Mouse (Mus musculus) hindbrain, embryonic 12.5 days (tissue): Measurements from ENCODE around the gene Sapcd2. TPM values are rescaled to one million over a fixed set of nuclear protein-coding genes. Genes with fewer than 3 reads are reported as not detected.

ENCODE experiments used
- ATAC-seq: fragments of 200-750 bp; cut with Nextera tagmentation; 2 replicates; pipeline ENCODE4 v1.8.0; 2017; ENCODE audit warnings: moderate TSS enrichment; ENCODE audit not compliant: low FRiP score
- H3K27ac ChIP-seq: fragments of 300-500 bp; sonication (generic); 2 replicates; pipeline ENCODE4 v1.5.1; 2016; ENCODE audit warnings: mild to moderate bottlenecking
- H3K27me3 ChIP-seq: fragments of 300-500 bp; sonication (generic); 2 replicates; pipeline ENCODE4 v1.6.1; 2016; ENCODE audit warnings: mild to moderate bottlenecking
- H3K36me3 ChIP-seq: fragments of 300-500 bp; sonication (generic); 2 replicates; pipeline ENCODE4 v1.6.1; 2016; ENCODE audit warnings: mild to moderate bottlenecking
- H3K4me1 ChIP-seq: fragments of 300-500 bp; sonication (generic); 2 replicates; pipeline ENCODE4 v1.6.1; 2016
- H3K4me2 ChIP-seq: fragments of 300-500 bp; sonication (generic); replicated peaks from 2 replicates; pipeline ENCODE4 v1.6.1; 2016; ENCODE audit warnings: mild to moderate bottlenecking
- H3K4me3 ChIP-seq: fragments of 300-500 bp; sonication (generic); 2 replicates; pipeline ENCODE4 v1.5.1; 2016; ENCODE audit warnings: mild to moderate bottlenecking
- H3K9ac ChIP-seq: fragments of 300-500 bp; sonication (generic); 2 replicates; pipeline ENCODE4 v1.6.1; 2016; ENCODE audit warnings: mild to moderate bottlenecking, moderate library complexity
- H3K9me3 ChIP-seq: fragments of 300-500 bp; sonication (generic); replicated peaks from 2 replicates; pipeline ENCODE4 v1.6.1; 2016; ENCODE audit warnings: mild to moderate bottlenecking
- WGBS: fragments of 180-500 bp; shearing (Covaris S2); methylation state at CpG from one replicate; pipeline ENCODE4 v1.1.7; 2016; 5-methylcytosine and 5-hydroxymethylcytosine counted together
- polyA plus RNA-seq: library from polyadenylated mRNA; unstranded; fragments of >200 nt; fragmentation: Nextera tagmentation; extraction: Ambion mirVana; gene quantifications from 2 replicates; pipeline ENCODE4 v1.2.1, GENCODE M21; 2016

Sapcd2 gene
- polyA plus RNA-seq, 1 experiment from 2014 or later = 41.4 TPM

DNA sequence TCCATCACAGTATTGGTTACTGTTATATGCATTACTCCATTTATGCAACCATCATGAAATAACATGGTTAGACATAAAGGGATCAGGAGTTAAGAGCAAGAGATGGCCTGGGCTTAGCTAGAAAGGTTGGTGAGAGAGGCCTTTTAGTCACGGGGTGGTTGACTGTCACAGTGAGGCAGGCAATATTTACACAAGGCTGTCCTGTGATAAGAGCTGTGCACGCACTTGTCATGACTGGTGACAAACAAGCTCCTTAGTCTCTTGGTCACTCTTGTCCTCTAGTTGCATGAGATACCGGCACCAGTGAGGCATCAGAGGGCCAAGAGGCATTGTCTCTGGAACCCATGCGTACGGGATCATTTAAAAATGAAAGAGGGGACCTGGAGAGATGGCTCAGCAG lies 12.4 kb downstream of the Sapcd2 start:
- H3K9me3 ChIP-seq = no peaks in the 10 kb centered on the region
- 80% methylated on average over 5 of the region's 5 CpGs for WGBS

DNA sequence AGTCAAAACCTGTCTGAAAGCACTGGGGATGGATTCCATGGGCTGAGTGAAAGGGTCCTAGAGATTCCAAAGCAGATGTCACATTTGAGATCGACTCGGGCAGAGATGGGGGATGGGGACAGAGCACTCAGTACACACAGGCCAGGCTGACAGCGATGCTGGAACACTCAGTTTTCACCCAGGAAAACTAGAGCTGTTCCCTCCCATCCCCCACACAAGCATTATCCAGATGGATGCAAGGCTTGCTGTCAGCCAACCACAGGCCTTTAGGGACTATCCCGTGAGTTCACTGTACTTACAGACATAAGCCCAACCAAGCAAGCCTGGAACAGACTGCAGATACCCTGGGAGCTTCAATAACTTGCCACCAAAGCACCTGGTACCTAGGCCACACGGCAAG lies 19.1 kb downstream of the Sapcd2 start:
- peaks cover 14% of the 10 kb centered on the region for H3K4me1 ChIP-seq
- H3K36me3 ChIP-seq = no peaks in the 10 kb centered on the region
- WGBS = 82% methylated on average over 5 of the region's 5 CpGs
- no peak overlapping the region for H3K4me2 ChIP-seq
- peaks cover 27% of the 10 kb centered on the region for H3K27me3 ChIP-seq
- H3K4me3 ChIP-seq = no peak overlapping the region
- ATAC-seq = no peak
- H3K27ac ChIP-seq = no peak overlapping the region
- H3K9ac ChIP-seq = no peak overlapping the region
- H3K9me3 ChIP-seq = no peaks in the 10 kb centered on the region

More for the DNA sequence above, 12.4 kb downstream of the Sapcd2 start:
- Histone ChIP-seq H3K27me3 (peaks cover 7% of the 10 kb centered on the region), H3K4me2 (no peak overlapping the region), H3K9ac (no peak overlapping the region), H3K36me3 (no peaks in the 10 kb centered on the region), H3K27ac (no peak overlapping the region), H3K4me3 (no peak overlapping the region), H3K4me1 (no peaks in the 10 kb centered on the region)
- ATAC-seq = no peak

DNA sequence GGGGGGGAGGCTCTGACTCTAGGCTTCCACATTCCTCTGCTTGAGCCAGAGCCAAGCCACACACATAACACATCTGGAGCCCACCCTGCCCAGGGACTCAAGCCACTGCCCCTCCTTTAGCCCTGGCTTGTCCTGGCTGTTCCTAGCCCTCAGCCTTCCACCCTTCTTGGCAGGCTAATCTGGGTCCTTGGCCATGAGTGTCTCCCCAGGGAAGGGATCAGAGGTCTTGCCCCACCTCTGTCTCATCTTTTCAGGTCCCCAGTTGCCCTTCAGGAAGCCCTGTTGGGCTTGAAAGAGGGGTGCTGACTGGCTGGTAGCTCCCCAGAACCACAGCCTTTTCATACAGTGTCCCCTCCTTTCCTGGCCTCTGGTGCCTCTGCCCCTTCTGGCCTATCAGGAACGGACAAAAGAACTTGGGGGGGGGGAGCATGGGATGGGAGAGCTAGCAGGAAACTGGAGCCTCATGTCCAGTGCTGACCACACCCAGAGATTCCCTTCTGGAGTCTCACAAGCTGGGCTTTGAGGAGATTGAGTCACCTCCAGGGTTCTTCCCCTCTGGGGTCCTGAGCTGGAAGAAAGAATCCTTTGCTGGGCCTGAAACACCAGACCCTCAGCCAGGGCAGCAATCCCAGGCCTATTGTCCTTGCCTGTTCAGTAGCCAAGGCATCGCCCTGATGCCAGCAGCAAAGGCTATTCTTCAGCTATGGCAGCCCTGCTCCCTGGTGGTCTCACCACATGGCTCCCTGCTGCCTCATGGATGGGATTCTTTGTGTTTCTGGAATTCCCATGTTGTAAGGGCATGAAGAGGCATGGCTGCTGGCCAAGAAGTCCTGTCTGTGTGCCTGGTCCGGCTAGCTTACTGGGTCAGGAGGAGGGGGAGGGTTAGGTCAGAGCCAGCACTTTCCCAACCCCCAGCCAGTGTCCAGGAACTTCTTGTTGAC lies 22.4 kb downstream of the Sapcd2 start:
- Histone ChIP-seq H3K9ac (no peak overlapping the region), H3K4me2 (no peak overlapping the region), H3K27ac (no peak overlapping the region), H3K27me3 (peaks cover 58% of the 10 kb centered on the region), H3K9me3 (no peaks in the 10 kb centered on the region), H3K4me3 (no peak overlapping the region), H3K4me1 (peaks cover 18% of the 10 kb centered on the region), H3K36me3 (no peaks in the 10 kb centered on the region)
- 26% methylated on average over 3 of the region's 3 CpGs for WGBS
- no peak for ATAC-seq

DNA sequence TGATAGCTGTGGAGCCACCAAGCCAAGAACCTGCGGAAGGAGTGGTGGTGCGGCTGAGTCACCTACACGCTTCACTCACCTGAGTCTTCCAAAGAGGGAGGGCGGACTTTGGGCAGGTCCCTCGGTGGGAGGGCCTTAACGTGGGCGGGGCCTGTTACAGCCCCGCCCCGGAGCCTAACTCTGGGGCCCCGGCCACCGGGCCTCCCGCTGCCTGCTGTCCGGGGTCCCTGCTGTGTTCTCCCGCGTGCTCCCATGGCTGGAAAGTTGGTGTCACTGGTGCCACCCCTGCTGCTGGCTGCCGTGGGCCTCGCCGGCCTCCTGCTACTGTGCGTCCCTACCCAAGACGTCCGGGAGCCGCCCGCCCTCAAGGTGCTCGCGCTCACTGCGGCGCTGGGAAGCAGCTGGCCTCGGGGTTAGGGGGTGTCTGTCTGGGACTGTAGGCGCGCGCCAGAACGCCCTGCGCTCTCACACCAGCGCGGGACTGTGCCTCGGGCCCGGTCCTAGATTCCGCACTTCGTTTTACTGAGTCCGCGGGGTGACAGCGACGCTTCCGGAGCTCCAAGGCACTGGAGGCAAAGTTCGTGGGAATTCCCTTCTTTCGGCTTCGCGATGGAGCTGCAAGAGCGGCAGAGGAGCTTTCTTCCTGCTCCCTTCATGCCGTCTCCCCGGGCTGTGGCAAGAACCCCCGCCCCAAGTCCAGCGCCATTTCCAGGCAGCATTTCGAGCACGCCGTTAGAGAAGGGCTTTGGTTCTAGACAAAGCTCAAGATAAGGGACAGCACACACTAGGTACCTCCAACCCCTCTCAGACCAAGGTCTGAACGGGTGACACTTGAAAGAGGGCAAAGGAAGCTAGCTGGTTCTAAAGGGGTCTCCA lies 23.8 kb downstream of the Sapcd2 start, which contains the start of gene Entpd2:
Gene Entpd2, plus strand, starts transcription at position 154 of the 876 bp plus-strand sequence.
- no peak within 1 kb of the TSS for H3K27ac ChIP-seq
- H3K4me2 ChIP-seq = peak within 1 kb of the TSS; percentile 56
- no peak for ATAC-seq
- peak within 1 kb of the TSS; percentile 31 for H3K4me3 ChIP-seq
- 1% methylated on average over 56 of the region's 57 CpGs for WGBS
- H3K4me1 ChIP-seq = peaks cover 22% of the 10 kb centered on the region
- no peaks in the 10 kb centered on the region for H3K36me3 ChIP-seq
- H3K9ac ChIP-seq = 0 out of 2 replicates have a peak within 1 kb of the TSS, but pooled peaks have one; percentile 36
- no peaks in the 10 kb centered on the region for H3K9me3 ChIP-seq
- H3K27me3 ChIP-seq = peaks cover 72% of the 10 kb centered on the region

DNA sequence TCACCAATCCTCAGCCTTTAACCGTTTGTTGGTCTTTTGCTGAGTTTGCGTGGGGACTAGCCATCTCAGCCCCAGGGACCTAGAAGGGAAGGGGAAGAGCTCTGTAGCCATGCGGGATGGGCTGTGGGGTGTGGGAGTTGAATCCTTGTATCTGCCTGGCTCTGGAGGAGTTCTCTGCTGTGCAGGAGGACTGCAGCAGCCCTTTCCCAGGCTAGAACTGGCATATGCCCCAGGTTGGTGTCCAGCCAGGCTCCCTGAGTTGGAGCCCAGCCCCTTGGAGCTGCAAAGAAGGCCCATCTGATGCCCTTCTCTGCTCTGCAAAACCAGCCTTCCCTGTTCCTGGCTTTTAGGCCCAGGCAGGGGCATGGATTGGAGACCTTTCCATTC lies 24.5 kb downstream of the Sapcd2 start:
- Histone ChIP-seq H3K9me3 (no peaks in the 10 kb centered on the region), H3K36me3 (no peaks in the 10 kb centered on the region), H3K9ac (no peak overlapping the region), H3K27me3 (peaks cover 78% of the 10 kb centered on the region), H3K4me3 (peak overlapping the region; percentile 31; the same call in 1 of the 2 replicates), H3K27ac (no peak overlapping the region), H3K4me1 (peaks cover 22% of the 10 kb centered on the region), H3K4me2 (peak overlapping the region; percentile 56; the same call in 1 of the 2 replicates)
- 32% methylated on average over 3 of the region's 3 CpGs for WGBS
- no peak for ATAC-seq

DNA sequence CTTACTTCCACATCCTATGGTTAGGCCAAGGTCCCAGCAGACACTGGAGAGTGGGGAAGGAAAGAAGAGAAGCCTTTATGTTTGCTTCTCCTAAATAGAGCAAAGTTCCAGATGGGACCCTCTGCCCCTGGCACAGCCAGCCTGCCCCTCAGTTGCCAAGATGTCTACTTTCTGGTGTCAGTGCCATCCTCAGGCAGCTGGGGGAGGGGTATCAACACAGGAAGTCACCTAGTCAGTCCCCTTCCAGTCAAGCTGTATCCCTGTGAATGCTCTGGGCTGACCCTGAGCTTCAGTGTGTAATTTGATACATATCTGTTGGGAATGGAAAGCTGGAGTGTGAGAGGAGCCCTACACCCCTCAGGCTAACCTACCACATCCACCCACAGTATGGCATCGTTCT lies 24.9 kb downstream of the Sapcd2 start:
- peaks cover 82% of the 10 kb centered on the region for H3K27me3 ChIP-seq
- H3K9ac ChIP-seq = no peak overlapping the region
- H3K4me1 ChIP-seq = peaks cover 22% of the 10 kb centered on the region
- H3K4me2 ChIP-seq = no peak overlapping the region
- H3K27ac ChIP-seq = no peak overlapping the region
- H3K36me3 ChIP-seq = no peaks in the 10 kb centered on the region
- no peak for ATAC-seq
- H3K4me3 ChIP-seq = no peak overlapping the region
- WGBS = 73% methylated on average over 1 of the region's 1 CpGs
- no peaks in the 10 kb centered on the region for H3K9me3 ChIP-seq

DNA sequence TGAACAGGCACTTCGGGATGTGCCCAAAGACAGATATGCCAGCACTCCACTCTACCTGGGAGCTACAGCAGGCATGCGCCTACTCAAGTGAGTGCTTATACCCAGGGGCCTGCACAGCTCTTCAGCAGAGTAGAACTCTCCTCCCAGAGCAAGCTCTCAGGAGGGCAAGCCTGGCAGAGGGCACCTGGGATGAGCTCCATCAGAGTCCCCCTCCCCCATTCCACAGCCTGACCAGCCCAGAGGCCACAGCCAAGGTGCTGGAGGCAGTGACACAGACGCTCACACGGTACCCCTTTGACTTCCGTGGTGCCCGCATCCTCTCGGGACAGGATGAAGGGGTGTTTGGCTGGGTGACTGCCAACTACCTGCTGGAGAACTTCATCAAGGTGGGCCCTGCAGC lies 25.9 kb downstream of the Sapcd2 start:
- Histone ChIP-seq H3K4me3 (no peak overlapping the region), H3K36me3 (no peaks in the 10 kb centered on the region), H3K9me3 (no peaks in the 10 kb centered on the region), H3K9ac (no peak overlapping the region), H3K27ac (no peak overlapping the region), H3K4me2 (no peak overlapping the region), H3K27me3 (peaks cover 85% of the 10 kb centered on the region), H3K4me1 (peaks cover 24% of the 10 kb centered on the region)
- ATAC-seq = no peak
- WGBS = 91% methylated on average over 7 of the region's 7 CpGs

DNA sequence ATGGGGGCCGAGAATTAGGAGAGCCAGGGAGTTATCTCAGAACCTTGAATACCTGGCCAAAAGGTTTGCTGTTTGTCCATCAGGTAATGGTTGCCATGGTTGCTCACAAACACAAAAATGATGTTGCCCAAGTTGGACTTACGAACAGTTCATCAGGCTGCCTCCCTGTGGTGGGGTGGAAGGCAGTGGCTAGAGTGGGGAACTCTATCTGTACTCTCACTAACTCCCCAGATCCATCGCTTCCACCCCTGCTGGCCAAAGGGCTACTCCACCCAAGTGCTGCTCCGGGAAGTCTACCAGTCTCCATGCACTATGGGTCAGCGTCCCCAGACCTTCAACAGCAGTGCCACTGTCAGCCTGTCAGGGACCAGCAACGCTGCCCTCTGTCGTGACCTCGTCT lies 26.9 kb downstream of the Sapcd2 start, which contains the start of gene Npdc1:
Gene Npdc1, plus strand, starts transcription at position 301 of the 400 bp plus-strand sequence.
- no peak for ATAC-seq
- no peak within 1 kb of the TSS for H3K4me3 ChIP-seq
- no peaks in the 10 kb centered on the region for H3K36me3 ChIP-seq
- no peaks in the 10 kb centered on the region for H3K9me3 ChIP-seq
- peaks cover 30% of the 10 kb centered on the region for H3K4me1 ChIP-seq
- H3K4me2 ChIP-seq = no peak within 1 kb of the TSS
- no peak within 1 kb of the TSS for H3K9ac ChIP-seq
- H3K27me3 ChIP-seq = peaks cover 82% of the 10 kb centered on the region
- 61% methylated on average over 8 of the region's 8 CpGs for WGBS
- H3K27ac ChIP-seq = no peak within 1 kb of the TSS

DNA sequence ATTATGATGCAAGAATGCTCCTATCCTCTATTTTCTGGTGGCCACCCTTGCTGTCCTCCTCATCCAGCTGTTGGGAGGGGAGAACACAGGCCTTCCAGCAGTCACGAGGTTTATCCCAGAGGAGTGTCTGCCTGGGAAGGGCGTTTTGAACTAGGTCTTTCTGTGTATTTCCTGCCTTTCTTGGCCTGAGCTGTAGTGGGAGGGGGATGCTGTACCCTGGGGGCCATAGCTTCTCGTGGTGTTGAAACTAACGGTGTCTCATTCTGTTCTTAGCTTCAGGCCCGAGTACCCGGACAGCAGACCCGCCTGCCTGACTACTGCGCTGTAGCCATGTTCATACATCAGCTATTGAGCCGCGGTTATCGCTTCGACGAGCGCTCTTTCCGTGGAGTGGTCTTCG lies 28.2 kb downstream of the Sapcd2 start:
- WGBS = 21% methylated on average over 16 of the region's 16 CpGs
- Histone ChIP-seq H3K9me3 (no peaks in the 10 kb centered on the region), H3K4me3 (peak overlapping the region; percentile 14), H3K36me3 (no peaks in the 10 kb centered on the region), H3K9ac (no peak overlapping the region), H3K27me3 (peaks cover 70% of the 10 kb centered on the region), H3K4me1 (peaks cover 31% of the 10 kb centered on the region), H3K4me2 (peak overlapping the region; percentile 44), H3K27ac (no peak overlapping the region)
- ATAC-seq = no peak

DNA sequence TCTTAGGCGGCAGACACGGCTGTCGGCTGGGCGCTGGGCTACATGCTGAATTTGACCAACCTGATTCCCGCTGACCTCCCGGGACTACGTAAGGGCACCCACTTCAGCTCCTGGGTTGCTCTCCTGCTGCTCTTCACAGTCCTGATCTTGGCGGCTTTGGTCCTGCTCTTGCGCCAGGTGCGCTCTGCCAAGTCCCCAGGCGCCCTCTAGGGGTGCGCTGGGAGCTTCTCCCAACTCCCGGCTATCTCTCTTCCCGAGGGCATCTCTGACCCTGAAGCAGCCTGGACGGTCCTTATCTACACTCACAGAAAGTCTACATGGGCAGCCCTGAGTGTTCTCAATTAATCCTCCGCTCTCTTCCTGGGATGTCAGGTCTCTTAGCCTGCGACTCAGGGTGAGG lies 28.6 kb downstream of the Sapcd2 start:
- Histone ChIP-seq H3K4me3 (peak overlapping the region; percentile 14), H3K27ac (no peak overlapping the region), H3K4me1 (peaks cover 33% of the 10 kb centered on the region), H3K4me2 (peak overlapping the region; percentile 44), H3K9ac (no peak overlapping the region), H3K36me3 (no peaks in the 10 kb centered on the region), H3K9me3 (no peaks in the 10 kb centered on the region), H3K27me3 (peaks cover 65% of the 10 kb centered on the region)
- ATAC-seq = no peak
- WGBS = 2% methylated on average over 17 of the region's 17 CpGs

DNA sequence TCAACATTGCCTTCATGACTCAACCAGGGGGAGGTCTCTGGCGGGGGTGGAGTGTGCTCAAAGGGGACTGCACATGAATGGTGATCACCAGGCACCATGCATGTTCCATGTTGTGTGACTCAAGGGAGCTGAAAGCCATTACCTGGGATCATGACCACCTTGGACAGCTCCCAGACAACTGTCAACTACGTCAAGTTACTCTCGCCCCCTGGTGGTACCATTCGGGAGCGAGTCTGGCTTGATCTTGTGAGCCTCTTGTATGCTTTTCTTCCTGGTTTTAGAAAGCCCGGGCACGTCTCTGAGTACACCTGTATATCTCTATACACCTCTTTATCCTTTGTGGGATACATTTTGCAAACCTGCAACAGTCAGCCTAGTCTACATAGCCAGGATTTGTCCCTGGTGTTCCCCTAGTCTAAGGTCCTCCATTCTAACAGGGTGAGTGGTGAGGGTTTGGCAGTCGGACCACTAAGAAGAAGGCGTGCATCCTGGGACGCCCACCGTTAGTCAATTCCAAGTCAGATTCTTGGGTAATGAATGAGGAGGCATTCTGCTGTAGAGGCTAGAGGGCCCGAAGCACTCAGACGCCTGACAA lies 30.4 kb downstream of the Sapcd2 start:
- under 1% methylated on average over 13 of the region's 13 CpGs for WGBS
- Histone ChIP-seq H3K9ac (peak overlapping the region; percentile 99), H3K4me1 (peaks cover 31% of the 10 kb centered on the region), H3K27me3 (peaks cover 48% of the 10 kb centered on the region), H3K4me3 (peak overlapping the region; percentile 92), H3K27ac (peak overlapping the region; percentile 87), H3K9me3 (no peaks in the 10 kb centered on the region), H3K36me3 (peaks cover 7% of the 10 kb centered on the region), H3K4me2 (peak overlapping the region; percentile 68)
- peak; percentile 45 for ATAC-seq
